In the genomic region with DNA sequence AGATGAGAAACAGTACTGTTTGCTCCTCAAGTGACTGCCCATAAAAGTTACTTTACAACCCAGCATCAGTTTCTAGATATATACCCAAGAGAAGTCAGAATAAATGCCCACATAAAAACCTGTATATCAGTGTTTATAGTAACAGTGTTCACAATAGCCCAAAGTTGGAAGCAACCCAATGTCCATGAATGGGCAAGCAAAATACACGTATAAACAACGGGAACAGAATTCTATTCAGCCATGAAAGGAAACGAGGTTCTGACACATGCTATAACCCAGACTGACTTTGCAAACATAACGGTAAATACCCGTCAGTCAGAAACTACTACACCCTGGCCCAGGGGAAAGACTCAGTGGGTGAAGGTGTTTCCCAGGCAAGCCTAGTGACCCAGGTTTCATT, we compare ENCODE assay signal across 27 mouse cellular contexts. TPM values are rescaled to one million over a fixed set of nuclear protein-coding genes. Genes with fewer than 3 reads are reported as not detected.
"Had no signal": no experiment of that assay in that cellular context is flagged by ENCODE, and none has a peak within 500 bp of the region (broad histone marks: within the 10 kb centered on the region; RNA-seq: fewer than 3 reads in every experiment).

No protein-coding gene starts in this region.

- H3K27ac ChIP-seq: forebrain, embryonic 15.5 days; gastrocnemius, adult 2 months; heart, embryonic 10.5 days; hindbrain, embryonic 10.5 days; hindbrain, embryonic 12.5 days; hindbrain, embryonic 14.5 days; intestine, embryonic 15.5 days; layer of hippocampus, adult 2 months; limb, embryonic 13.5 days had no signal

- H3K4me3 ChIP-seq: forebrain, embryonic 15.5 days; gastrocnemius, adult 2 months; heart, embryonic 10.5 days; heart, embryonic 12.5 days; hindbrain, embryonic 10.5 days; hindbrain, embryonic 12.5 days; intestine, embryonic 15.5 days; layer of hippocampus, adult 2 months; limb, embryonic 13.5 days had no signal

- H3K9me3 ChIP-seq: forebrain, embryonic 15.5 days; heart, embryonic 10.5 days; hindbrain, embryonic 10.5 days; hindbrain, embryonic 12.5 days; intestine, embryonic 15.5 days; limb, embryonic 13.5 days had no signal

- H3K4me1 ChIP-seq: forebrain, embryonic 15.5 days; intestine, embryonic 15.5 days had no signal

- H3K36me3 ChIP-seq: forebrain, embryonic 15.5 days; heart, embryonic 10.5 days; heart, embryonic 12.5 days; hindbrain, embryonic 10.5 days; hindbrain, embryonic 12.5 days; intestine, embryonic 15.5 days; limb, embryonic 13.5 days had no signal

- DNase-seq: forebrain, postnatal 0 days; gastrocnemius, adult 2 months; gastrocnemius, postnatal 10 days; gastrocnemius, postnatal 25 days; heart, adult 18-20 months; heart, postnatal 10 days; heart, postnatal 4 days; kidney, adult 18-20 months; kidney, adult 8-10 months; kidney, postnatal 10 days; kidney, postnatal 25 days; kidney, postnatal 4 days; left cerebral cortex, postnatal 4 days had no signal

- ATAC-seq: forebrain, embryonic 15.5 days; forebrain, postnatal 0 days; hindbrain, embryonic 16.5 days; inflammation-experienced regulatory T-cells, adult 6 months; intestine, embryonic 15.5 days; intestine, postnatal 0 days had no signal

- H3K9ac ChIP-seq: forebrain, embryonic 15.5 days; forebrain, postnatal 0 days; heart, embryonic 12.5 days; hindbrain, embryonic 12.5 days; hindbrain, embryonic 14.5 days; intestine, embryonic 15.5 days; limb, embryonic 13.5 days had no signal

- H3K27me3 ChIP-seq: forebrain, embryonic 15.5 days; heart, embryonic 12.5 days; hindbrain, embryonic 12.5 days; intestine, embryonic 15.5 days; limb, embryonic 13.5 days had no signal

- H3K4me2 ChIP-seq: forebrain, embryonic 15.5 days; heart, embryonic 12.5 days; hindbrain, embryonic 12.5 days; hindbrain, embryonic 14.5 days; intestine, embryonic 15.5 days; limb, embryonic 13.5 days had no signal

RNA-seq across cellular contexts. Expression of a gene that starts 1.8 kb away (rescaled TPM):
- polyA plus RNA-seq: forebrain, embryonic 15.5 days; forebrain, postnatal 0 days; heart, embryonic 12.5 days; heart, embryonic 14.5 days; heart, embryonic 16.5 days; hindbrain, embryonic 10.5 days; hindbrain, embryonic 16.5 days; inflammation-experienced regulatory T-cells, adult 6 months; intestine, postnatal 0 days had no signal

RNA-seq across cellular contexts. Expression of a gene that starts 57.9 kb away (rescaled TPM):
- polyA plus RNA-seq: inflammation-experienced regulatory T-cells, adult 6 months had no signal
